Mouse (Mus musculus) right cerebral cortex, postnatal 4 days (tissue): ENCODE results near the gene Dbf4.

Experiments
- DNase-seq: peaks from one replicate; pipeline ENCODE4 v3.0.0-alpha.2; 2022

Dbf4 gene

DNA sequence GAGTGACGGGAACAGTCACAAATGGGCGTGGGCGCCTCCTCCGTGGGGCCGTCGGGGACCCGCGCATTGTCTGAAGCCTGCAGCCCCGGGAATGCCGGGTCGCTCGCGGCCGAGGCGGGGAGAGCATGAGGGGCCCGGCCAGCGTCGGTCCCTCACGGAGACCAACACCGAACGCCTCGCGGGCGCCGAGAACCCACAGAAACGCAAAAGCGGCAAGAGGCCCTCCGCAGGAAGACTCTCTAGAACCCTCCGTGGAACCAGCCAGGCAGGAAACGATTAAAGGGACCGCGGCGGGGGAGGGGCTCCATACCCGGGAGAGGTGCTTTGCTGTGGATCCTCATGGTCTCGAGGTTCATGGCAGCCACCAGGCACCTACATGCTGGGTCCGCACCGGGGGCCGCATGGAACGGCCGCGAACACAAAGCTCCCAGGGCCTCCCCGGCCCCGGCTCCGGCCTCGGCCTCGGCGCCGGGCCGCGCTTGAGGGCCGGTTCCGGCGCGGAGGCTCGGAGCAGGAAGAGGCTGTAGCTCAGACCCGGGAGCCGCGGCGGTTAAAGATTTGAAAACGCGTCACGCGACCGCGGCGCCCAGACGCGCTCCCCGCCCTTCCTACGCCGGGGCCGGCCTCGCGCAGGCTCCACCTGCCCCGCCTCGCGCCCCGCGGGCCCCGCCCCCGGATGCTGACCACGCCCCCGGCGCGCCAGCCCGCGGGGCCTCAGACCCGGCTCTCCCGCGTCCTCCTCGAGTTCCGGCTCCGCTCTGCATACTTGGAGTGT lies at the start of gene Dbf4, which contains the start of gene Slc25a40:
TSS of gene Dbf4 (minus strand) at position 560 of the 775 bp plus-strand sequence.
TSS of gene Slc25a40 (plus strand) at position 694 of the 775 bp plus-strand sequence.
- peak; percentile 89 for DNase-seq

DNA sequence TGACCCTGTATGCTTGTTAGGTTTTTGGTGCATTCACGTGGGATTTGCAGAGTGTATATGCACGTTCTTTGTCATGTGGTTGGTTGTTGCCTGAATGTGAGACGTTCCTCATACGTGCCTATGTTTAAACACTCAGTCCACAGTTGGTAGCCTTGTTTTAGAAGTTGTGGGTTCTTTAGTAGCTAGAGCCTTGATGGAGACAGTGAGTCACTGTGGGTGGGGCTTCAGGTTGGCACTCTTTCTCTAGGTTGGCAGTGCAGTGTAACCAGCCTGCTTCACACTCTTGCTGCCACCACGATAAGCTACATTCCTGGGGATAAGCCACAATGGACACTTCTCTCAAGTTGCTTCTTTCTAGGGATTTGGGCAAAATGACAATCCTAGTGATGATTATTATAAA lies 34.0 kb upstream of the Dbf4 start:
- no peak for DNase-seq

DNA sequence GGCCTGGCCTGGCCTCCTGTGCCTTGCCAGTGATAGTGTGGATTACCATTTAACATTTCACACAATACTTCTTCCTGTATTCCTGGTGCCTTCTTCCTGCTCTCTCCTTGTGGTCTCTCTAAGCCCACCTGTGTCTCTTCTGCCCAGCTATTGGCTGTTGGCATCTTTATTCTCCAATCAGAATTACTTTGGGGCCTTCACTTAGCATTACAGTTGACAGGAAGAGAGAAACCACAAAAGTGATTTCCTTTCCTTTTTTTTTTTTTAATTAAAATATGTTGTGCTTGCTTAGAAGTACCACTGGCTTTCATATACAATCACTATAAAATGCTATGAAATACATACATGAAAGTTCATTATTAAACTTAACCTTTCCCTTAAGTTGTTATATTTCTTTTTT lies 33.0 kb upstream of the Dbf4 start:
- no peak for DNase-seq

DNA sequence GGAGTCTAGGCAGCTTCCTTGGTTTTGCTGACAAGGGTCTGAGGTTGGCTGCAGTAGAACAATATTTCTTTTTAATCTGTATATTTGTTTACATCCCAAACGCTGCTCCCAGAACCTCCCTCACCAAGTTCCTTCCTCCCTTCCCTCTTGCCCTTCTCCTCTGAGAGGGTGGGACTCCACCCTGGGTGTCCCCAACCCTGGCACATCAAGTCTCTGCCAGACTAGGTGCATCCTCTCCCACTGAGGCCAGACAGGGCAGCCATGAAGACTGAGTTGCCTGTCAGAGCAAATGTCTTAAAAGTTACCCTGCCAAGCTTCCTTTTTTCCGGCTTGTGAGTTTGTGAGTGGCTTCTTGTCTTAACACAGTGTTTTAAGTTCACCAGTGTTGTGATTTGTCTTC lies 16.6 kb upstream of the Dbf4 start:
- DNase-seq, result no peak

DNA sequence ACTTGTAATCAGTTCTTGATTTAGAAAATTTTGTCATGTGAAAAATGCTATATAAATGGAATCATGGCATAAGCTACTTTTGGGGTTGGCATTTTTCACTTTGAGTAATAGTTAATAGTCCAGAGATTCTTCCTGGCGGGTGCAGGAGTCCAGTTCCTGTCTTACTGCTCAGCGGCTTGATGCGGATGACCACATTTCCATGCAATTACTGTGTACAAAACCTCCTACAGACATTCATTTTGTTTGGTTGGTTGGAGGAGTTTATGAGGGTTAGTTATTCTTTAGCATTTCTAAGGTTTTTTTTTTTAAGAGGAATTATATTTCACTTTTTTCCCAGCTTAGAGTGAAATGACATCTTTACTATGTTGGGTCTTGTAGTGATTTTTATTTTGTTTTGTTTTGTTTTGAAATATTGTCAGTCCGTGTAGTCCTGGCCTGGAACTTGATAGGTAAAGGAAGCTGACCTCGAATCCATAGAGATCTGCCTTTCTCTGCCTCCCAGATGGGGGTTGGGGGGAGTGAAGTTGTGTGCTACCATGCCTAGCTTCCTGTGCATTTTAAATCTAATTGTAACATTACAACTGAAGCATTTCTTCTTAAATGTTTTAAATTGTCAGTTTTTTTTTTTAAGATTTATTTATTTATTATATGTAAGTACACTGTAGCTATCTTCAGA lies 15.1 kb upstream of the Dbf4 start:
- no peak for DNase-seq

DNA sequence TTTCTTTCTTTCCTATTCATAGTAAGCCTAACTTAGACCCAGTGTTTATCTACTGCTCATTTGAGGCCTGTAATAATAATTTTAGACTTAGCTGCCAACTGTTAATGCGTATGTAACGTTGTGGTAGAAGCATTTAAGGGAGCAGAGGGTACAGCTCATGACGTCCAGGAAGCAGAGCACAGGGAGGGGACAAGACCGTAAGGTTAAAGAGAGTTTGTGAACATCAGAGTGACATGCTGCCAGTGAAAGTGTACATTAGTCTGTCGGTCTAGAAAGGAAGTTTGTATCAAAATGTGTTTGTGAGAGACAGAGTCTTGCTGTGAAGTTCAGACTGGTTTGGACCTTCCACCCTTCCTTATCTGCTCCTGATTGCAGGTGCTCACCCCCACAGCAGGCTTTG lies 3.4 kb upstream of the Dbf4 start:
- DNase-seq, result no peak

DNA sequence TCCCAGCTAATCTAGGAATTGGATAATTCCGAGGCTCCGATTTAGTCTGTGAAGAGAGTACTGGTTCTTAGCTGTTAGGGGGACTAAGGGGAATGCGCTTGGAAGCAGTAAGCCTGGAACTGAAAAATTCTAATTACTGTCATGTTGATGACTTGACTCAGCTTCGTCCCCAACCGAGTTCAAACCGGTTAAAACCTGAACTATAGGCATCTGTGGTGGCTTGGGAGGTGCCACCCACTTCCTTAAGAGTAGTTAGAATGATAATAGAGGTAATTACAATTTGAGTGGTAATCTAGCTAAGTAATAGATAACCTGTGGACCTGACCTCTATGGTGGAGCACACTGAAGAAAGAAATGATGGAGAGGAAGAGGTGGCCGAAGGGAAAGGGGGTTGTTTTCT lies 1.6 kb upstream of the Dbf4 start:
- no peak for DNase-seq

DNA sequence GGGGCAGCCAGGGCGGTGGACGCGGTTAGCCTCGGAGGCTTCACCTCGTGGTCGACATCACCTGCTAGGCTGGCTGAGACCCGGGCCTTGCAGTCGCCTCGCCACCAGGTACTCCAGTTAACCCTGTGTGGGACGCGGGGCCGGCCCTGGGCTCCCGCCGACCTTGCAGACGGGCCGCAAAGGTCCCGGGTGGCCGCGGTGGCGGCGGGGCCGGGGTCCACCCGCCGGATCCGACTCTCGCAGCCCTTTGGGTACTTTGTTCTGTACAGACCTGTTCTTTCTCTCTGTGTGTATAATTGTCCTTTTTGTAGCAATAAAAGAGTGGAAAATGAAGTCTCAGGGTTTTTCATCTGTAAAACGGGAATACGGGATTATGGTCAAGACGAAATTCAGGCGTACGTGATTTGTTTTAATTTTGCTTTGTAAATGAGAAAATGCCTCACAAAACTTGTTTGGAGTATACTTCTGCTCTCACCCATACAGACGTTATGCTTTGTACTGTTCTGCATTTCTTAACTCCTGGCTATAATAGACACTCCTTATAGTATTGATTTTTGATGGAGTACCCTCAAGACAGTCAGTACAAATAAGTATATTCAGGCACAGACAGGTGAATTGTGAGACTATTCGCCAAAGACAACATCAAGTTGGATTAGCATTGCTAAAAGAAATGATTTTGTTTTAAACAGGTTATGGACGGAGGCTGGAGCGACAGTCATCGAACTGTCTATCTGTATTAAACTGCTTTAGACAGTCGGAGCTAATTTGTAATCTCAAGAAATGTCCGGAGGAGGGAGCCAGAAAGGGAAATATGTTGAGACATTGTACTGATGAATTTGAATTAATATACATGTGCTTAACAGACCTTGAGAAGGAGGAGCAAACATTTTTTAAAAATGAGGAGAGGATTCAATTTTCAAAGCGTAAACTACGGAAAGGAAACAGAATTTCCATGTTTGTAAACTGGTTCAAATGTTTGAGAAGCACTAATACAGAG lies 714 bp upstream of the Dbf4 start:
- no peak for DNase-seq

DNA sequence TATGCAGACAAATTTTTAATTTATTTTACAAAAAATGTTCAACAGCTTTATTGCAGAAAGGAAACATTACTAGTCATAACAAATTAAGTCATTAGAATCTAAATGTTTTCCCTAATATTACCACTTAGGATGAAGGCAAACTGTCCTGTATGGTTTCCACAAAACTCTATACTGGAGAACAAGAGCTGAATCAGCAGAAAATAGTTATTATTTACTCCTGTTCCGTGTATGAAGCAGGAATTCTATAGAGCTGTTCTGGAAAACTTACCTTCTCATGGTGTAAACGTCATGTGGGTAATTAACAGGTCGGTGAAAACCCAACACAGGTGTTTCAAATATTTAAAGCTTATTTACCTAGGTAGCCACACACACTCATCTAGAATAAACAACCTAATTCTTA lies 1.1 kb downstream of the Dbf4 start:
- no peak for DNase-seq

DNA sequence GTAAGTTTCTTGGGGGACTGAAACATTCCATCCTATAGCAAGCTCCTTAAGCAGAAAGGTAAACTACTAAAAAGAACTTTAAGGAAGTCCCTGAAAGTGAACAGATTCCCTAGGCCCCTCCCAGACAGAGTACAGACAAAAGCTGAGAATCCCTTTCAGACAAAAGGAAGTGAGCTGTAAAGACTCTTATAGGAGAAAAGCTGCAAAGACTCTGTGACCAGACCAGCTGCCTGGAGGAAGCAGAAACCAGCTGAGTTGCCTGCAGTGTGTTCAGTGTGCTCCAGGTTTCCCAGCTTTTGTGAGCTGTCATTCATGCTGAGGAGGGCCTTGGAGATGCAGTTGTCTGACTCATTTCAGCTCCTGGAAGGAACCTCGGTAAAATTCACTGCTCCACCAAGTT lies 5.1 kb downstream of the Dbf4 start:
- DNase-seq, result no peak

DNA sequence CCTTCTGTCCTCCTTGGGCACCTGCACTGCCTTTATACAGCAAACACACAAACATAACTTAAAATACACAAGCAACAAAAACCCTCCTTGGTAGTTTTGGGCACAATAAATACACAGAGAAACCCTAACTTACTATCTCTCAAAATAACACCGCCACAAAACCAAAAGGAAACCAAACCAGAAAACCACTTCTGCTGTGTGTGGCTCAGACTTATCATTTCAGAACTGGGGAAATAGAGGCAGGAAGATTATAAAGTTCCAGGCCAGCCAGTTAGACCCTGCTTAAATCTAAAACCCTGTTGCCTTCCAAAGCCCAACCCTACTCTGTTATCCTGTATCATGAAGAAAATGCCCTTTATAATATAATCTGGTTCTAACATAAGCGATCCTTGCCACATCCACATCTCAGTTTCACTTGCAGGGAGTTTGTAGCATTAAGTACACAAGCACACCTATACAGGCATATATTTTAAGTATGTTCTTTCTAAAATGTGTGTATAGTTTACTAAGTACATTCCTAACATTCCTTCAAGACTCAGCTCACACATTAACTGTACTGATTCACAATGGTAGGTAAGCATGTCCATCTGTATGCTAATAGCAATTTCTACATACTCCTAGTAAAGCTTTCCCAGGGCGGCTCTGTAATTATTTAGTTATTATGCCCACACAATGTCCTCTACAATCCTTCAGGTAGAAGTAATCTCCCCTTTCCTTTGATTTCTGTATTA lies 5.7 kb downstream of the Dbf4 start:
- DNase-seq, result no peak

DNA sequence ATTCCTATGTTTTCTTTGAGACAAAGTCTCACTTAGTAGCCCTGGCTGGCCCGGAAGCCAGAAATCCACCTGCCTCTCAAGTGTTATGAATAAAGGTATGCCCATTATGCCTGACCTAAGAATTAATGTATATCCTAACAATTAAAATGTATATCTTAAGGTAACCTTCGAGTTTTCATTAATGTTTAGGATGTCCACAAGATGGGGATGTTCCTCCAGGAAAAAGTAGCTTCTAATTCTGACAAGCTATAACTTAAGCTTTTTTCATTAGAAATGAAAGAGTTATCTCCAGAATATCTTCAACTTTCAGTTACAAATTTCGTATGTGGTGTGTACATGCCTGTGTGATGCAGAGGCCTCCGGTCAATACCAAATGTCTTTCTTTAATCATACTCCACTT lies 13.8 kb downstream of the Dbf4 start:
- no peak for DNase-seq

DNA sequence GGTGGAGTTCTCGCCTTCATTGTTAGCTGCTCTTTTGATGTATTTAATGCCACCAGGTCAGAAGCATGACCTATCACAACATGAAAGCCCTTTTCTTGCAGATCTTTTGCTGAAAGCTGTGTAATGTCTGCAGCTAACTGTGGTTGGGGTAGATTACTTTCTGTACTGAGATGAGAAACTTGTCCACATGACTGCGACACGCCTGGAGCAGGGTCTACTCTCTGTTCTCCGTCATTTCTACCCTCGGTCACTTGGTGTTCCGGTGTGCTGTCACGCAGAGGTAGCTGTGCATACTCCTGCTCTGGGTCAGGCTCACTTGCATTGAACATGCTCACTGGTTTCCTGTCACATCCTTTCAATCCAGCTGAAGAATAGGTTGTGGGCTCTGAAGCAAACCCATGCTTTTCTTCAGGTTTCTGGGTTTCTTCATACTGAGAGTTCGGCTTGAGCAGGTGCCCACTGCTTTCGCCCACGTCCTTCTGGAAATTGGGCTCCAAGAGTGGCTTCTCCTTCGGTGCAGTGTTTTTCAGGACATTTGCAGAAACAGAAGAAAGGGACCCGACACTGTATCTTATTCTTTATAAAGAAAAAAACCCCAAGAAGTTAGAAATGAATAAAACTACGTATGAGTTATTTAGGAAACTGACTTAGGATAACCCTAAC lies 24.8 kb downstream of the Dbf4 start:
- DNase-seq, result no peak

DNA sequence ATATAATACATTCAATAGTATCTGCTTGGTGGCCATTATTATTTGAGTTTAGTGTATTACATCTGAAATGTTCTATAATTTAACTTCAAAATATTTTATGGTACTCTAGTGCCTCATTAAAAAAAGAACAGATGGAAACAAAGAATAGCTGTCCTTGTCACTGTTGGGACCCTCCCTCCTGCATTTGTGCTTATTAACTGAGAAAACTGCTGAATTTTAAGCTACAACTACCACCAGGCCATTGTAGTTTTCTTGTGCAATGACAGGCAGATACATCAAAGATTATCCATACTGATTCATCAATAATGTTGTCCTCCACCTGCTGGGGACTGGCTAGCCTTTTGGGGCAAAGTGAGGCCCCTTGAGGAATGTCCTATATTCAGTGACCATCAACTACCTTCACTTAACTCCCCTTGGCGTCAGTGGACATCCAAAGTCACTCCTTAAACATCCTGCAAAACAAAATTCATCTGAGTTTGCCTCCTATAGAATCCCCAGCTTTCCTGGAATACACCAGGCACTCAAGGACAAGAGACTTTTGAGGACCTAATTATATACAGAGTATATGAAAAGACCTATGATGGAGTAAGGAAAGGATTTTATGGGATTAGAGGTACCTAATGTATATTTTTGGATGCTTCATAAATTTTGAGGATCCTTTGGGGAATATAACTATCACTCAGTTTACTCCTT lies 28.5 kb downstream of the Dbf4 start:
- DNase-seq, result no peak

DNA sequence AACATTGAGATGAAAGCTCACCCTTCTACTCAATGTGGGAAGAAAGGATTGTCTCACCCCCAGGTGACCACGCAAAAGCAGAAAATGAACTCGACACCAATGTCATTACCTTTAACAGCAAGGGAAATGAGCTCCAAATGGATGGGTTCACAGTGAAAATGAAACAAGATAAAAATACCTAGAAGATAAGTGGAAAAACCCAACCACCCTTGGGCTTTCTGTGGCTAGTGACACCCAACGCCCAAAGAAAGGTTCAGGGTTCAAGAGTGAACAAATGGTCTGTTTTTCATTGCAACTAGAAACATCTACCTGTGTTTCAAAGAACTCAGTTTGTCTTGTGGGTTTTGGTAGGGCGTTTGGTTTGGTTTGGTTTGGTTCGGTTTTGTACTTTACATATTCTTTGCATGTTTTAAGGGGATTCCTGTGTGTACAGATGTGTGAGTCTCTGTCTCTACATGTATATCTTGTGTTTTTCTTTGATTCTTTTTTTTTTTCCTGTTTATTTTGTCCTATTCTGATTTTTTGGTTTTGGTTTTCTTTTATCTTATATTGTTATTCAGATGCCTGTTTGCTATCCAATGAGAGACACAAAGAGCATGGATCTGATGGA lies 48.1 kb downstream of the Dbf4 start:
- no peak for DNase-seq

DNA sequence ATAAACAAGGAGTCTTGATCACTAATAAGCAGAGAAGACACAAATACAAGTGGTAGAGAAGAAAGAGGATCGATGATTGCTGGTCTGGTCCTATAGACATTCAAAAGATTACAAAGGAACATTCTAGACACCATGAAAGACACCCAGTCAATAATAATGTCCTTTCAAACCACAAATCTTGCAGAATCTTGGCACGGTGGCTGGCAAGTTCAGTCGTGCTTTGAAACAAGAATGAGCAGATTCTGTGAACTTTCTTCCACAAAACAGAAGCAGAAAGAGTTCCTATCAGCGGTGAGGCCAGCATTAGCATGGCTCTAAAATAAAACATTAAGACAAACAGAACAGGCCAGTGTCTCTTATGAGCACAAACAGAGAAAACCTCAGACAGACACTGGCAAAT lies 49.1 kb downstream of the Dbf4 start:
- no peak for DNase-seq

DNA sequence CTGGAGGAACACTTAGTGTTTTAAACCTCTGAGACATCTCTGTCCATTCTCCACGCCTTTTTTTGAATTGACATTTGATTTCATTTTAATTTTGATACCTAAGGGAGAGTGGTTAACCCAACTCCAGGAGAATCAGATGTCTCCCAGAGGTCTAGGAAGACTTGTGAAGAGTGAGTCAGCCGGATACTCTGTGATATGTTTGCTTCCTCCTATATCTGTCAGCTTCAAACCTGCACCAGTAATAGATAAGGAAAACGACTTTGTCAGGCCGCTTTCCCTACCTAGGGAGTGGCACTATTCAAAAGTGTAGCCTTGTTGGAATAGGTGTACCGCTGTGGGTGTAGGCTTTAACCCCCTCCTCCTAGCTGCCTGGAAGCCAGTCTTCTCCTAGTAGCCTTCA lies 53.7 kb downstream of the Dbf4 start:
- no peak for DNase-seq

DNA sequence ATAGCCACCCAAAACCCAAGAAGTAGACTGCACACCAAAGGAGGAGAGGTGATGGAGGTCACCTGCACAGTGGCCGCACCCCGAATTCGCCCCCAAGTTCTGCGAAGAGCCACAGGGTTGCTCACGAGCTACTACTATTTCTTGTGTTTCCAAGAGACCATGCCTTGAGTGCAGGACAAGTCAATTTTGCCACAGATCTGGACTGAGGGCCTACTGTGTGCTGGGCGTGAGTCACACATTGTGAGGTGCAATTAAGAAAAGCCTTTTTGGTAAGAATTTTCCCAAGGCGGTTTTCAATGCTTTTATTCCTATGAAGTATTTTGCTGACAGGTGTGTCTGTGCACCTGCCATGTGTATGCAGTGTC lies 54.2 kb downstream of the Dbf4 start:
- no peak for DNase-seq

DNA sequence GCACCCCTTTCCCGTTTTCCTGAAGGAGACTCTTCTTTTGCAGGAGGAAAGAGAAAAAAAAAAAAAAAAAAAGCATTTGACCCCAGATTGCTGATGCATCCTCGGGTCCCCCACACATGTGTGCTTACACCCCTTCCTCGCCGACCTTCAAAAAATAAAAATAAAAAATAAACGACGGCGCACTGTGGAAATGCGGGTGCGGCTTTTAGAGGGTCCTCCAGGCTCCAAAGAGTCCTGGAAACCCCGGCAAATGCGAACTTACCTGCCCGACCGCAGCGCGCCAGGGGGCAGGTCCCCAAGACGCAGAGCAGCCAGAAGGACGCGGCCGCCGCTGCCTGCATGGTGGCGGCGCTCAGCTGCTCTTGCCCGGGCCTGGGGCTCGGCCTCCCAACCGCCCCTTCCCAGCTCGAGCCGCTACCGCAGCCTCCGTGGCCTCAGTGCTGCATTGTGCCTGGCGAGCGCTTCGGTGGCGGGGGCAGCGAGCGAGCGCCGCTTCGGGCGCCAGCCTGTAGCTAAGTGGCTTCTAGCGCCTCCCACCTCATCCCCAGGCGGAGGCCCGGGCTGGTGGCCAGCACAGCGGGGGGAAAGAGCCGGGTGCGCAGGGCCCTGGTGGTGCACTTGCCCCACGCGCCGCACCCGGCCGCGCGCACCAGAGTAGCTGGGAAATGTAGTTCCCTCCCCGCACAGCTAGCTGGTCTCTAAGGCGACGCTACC lies 54.7 kb downstream of the Dbf4 start, which contains the start of gene Adam22:
TSS of gene Adam22 (minus strand) at position 547 of the 714 bp plus-strand sequence.
- DNase-seq, result peak; percentile 93
